27 mouse cellular contexts compared by ENCODE assay signal in genomic region chr10:89682961-89683360, GRCm38 (mm10).
"Had no signal": no experiment of that assay in that cellular context is flagged by ENCODE, and none has a peak within 500 bp of the region (broad histone marks: within the 10 kb centered on the region; RNA-seq: fewer than 3 reads in every experiment).

No protein-coding gene starts in this region.

- H3K4me3 ChIP-seq: gastrocnemius, adult 2 months; heart, adult 2 months; heart, embryonic 13.5 days; heart, embryonic 15.5 days; hindbrain, embryonic 10.5 days; hindbrain, embryonic 12.5 days; kidney, embryonic 15.5 days; layer of hippocampus, adult 2 months; left cerebral cortex, adult 2 months; limb, embryonic 10.5 days; limb, embryonic 12.5 days; liver, embryonic 12.5 days had no signal

- DNase-seq: gastrocnemius, adult 2 months; gastrocnemius, postnatal 10 days; gastrocnemius, postnatal 25 days; heart, adult 2 months; heart, postnatal 14 days; heart, postnatal 36 days; kidney, adult 18-20 months; kidney, adult 8-10 months; kidney, postnatal 14 days; kidney, postnatal 4 days had no signal

- ATAC-seq: hindbrain, embryonic 16.5 days; inflammation-experienced regulatory T-cells, adult 6 months; intestine, embryonic 16.5 days; liver, embryonic 12.5 days had no signal

- H3K27me3 ChIP-seq: heart, embryonic 13.5 days; heart, embryonic 15.5 days; hindbrain, embryonic 12.5 days; kidney, embryonic 15.5 days; limb, embryonic 12.5 days; liver, embryonic 12.5 days had no signal

- H3K4me2 ChIP-seq: heart, embryonic 11.5 days; heart, embryonic 13.5 days; heart, embryonic 15.5 days; hindbrain, embryonic 12.5 days; hindbrain, embryonic 14.5 days; kidney, embryonic 15.5 days; limb, embryonic 12.5 days had no signal

- H3K9me3 ChIP-seq: heart, embryonic 13.5 days; heart, embryonic 15.5 days; hindbrain, embryonic 10.5 days; hindbrain, embryonic 12.5 days; kidney, embryonic 15.5 days; limb, embryonic 10.5 days; limb, embryonic 12.5 days; liver, embryonic 12.5 days had no signal

- H3K36me3 ChIP-seq: heart, embryonic 15.5 days; kidney, embryonic 15.5 days had no signal

- H3K9ac ChIP-seq: heart, embryonic 13.5 days; heart, embryonic 15.5 days; hindbrain, embryonic 12.5 days; hindbrain, embryonic 14.5 days; kidney, embryonic 15.5 days; limb, embryonic 12.5 days; liver, embryonic 14.5 days had no signal

- H3K27ac ChIP-seq: gastrocnemius, adult 2 months; heart, adult 2 months; heart, embryonic 13.5 days; heart, embryonic 15.5 days; hindbrain, embryonic 10.5 days; hindbrain, embryonic 12.5 days; hindbrain, embryonic 14.5 days; kidney, embryonic 15.5 days; kidney, postnatal 0 days; layer of hippocampus, adult 2 months; left cerebral cortex, adult 2 months; limb, embryonic 10.5 days; limb, embryonic 12.5 days; liver, embryonic 14.5 days had no signal
